Mouse (Mus musculus): ENCODE results near the gene Erg28.

- TF ChIP-seq TAL1 (IDR thresholded peaks at IDR 0.05; ENCODE audit: low read length) (no peak), GATA1 (IDR thresholded peaks at IDR 0.05; ENCODE audit: low read length) (no peak)
Observed at GRCm38 (mm10) chr12:85865526-85865925, 41.2 kb upstream of the Erg28 start.

Measured in erythroblast, embryonic 14.5 days (primary cell).